ENCODE assay signal across 20 mouse cellular contexts in the genomic region with DNA sequence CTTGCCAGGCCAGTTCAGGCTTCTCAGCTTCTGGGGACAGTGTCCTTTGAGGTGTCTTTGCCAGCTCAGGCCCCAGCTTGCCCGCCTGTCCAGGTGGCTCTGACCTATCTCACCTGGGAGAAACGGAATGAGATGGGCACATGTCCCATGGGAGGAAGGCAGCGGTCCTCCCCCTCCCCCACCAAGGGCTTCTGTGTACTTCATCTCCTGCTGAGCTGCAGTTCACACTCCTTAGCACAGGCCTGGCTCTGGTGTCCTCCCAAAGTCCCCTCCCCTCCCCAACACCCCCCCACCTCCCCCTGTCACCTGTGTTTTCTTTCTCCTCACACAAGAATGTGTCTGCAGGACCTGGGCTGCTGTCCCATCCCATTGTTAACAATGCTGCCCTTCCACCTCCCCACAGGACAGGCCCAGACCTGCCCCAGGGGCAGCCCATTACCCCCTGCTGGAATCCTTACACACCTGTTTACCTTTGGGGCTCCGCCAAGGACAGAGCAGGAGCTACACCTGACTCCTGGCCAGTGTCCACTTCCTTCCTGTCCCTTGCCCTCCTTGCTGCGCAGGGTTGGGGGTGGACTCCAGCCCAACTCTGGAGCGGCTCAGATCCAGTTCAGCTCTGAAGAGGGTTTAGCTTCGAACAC. TPM values are rescaled to one million over a fixed set of nuclear protein-coding genes. Genes with fewer than 3 reads are reported as not detected.
A peak's percentile ranks its signal among the peaks of the same experiment; 100 is the strongest.
DNase-seq lines count a peak whose midpoint lies in the region; ATAC-seq and TF ChIP-seq lines count a peak whose summit lies in the region.
"Had no signal": no experiment of that assay in that cellular context is flagged by ENCODE, and none has a peak within 500 bp of the region (broad histone marks: within the 10 kb centered on the region; RNA-seq: fewer than 3 reads in every experiment).

No protein-coding gene starts in this region.

- H3K27me3 ChIP-seq in kidney, adult 2 months (replicated peaks; ENCODE audit: control insufficient read depth, insufficient read depth, low read length), result no peaks in the 10 kb centered on the region
- no peaks in the 10 kb centered on the region for H3K27me3 ChIP-seq in stomach, embryonic 14.5 days (ENCODE audit: control insufficient read depth, insufficient read depth, low read length)
- H3K27me3 ChIP-seq: kidney, embryonic 15.5 days had no signal

- DNase-seq in kidney, adult 2 months, result peak; percentile 19
- no peak for DNase-seq in kidney, adult 11 months
- peak; percentile 27 for DNase-seq in ovary, postnatal 36 days (ENCODE audit: low spot score)
- no peak for DNase-seq in ovary, postnatal 14 days (ENCODE audit: low spot score)
- DNase-seq in retina, postnatal 1 day, result no peak
- no peak for DNase-seq in layer of hippocampus, adult 2 months (ENCODE audit: low spot score in 2 of 2)
- DNase-seq: adrenal gland, postnatal 25 days; cerebellum, postnatal 10 days; gastrocnemius, postnatal 14 days had no signal

- H3K4me1 ChIP-seq in kidney, adult 2 months (ENCODE audit: control insufficient read depth, insufficient read depth, low read length), result peaks cover 3% of the 10 kb centered on the region; the same call in 1 of the 2 replicates
- H3K4me1 ChIP-seq in stomach, embryonic 14.5 days (ENCODE audit: control insufficient read depth, insufficient read depth, low read length), result peaks cover 9% of the 10 kb centered on the region

- H3K9me3 ChIP-seq in stomach, embryonic 14.5 days (ENCODE audit: control insufficient read depth, low read depth, low read length), result no peaks in the 10 kb centered on the region
- H3K9me3 ChIP-seq: kidney, embryonic 15.5 days had no signal

- no peak overlapping the region for H3K4me3 ChIP-seq in kidney, adult 2 months (ENCODE audit: insufficient read depth, low read depth, low read length)
- no peak overlapping the region for H3K4me3 ChIP-seq in stomach, embryonic 14.5 days (ENCODE audit: low read depth, low read length)
- no peak overlapping the region for H3K4me3 ChIP-seq in layer of hippocampus, adult 2 months
- H3K4me3 ChIP-seq: erythroblast, embryonic 14.5 days; kidney, embryonic 15.5 days; myocyte had no signal

- no peak overlapping the region for H3K4me2 ChIP-seq in stomach, embryonic 14.5 days (replicated peaks; ENCODE audit: low read depth, low read length)
- H3K4me2 ChIP-seq: kidney, embryonic 15.5 days; midbrain, embryonic 11.5 days had no signal

- 63% methylated on average over 7 of the region's 7 CpGs for WGBS in kidney, adult 2 months
- 62% methylated on average over 7 of the region's 7 CpGs for WGBS in stomach, embryonic 14.5 days

- no peak overlapping the region for H3K27ac ChIP-seq in kidney, adult 2 months (ENCODE audit: insufficient read depth, low read depth, low read length)
- H3K27ac ChIP-seq in stomach, embryonic 14.5 days (ENCODE audit: low read length), result peak overlapping the region; percentile 39; the same call in 1 of the 2 replicates
- H3K27ac ChIP-seq in layer of hippocampus, adult 2 months, result no peak overlapping the region
- H3K27ac ChIP-seq: kidney, embryonic 15.5 days had no signal

- no peaks in the 10 kb centered on the region for H3K36me3 ChIP-seq in kidney, adult 2 months (ENCODE audit: control insufficient read depth, insufficient read depth, low read length)
- no peaks in the 10 kb centered on the region for H3K36me3 ChIP-seq in stomach, embryonic 14.5 days (ENCODE audit: control insufficient read depth, insufficient read depth, low read length)
- H3K36me3 ChIP-seq: kidney, embryonic 15.5 days had no signal

- H3K9ac ChIP-seq in stomach, embryonic 14.5 days (replicated peaks; ENCODE audit: low read depth, low read length), result no peak overlapping the region
- H3K9ac ChIP-seq: kidney, embryonic 15.5 days had no signal

- no peak for ATAC-seq in stomach, embryonic 14.5 days (ENCODE audit: insufficient number of reproducible peaks, insufficient read depth, low FRiP score, low read depth)
- ATAC-seq: forebrain, embryonic 16.5 days; hindbrain, embryonic 16.5 days had no signal

- no peak for TF ChIP-seq POLR2A in kidney, adult 2 months (IDR thresholded peaks at IDR 0.05; ENCODE audit: low read depth, low read length)

- TF ChIP-seq CTCF in kidney, adult 2 months (conservative IDR thresholded peaks at IDR 0.05; ENCODE audit: insufficient read depth, insufficient read length, low read depth, low read length), result no peak
- no peak for TF ChIP-seq CTCF in layer of hippocampus, adult 2 months (conservative IDR thresholded peaks at IDR 0.05)

RNA-seq across cellular contexts. Expression of gene Foxj1, which starts 8.1 kb away (rescaled TPM):
- polyA plus RNA-seq in kidney, adult 2 months (2012; rRNA removed), result 0.80 and 1.0 TPM in 2 replicates
- 0.17 and 0.34 TPM in 2 replicates for polyA plus RNA-seq in stomach, embryonic 14.5 days (2014; fragmentation: Nextera tagmentation; extraction: Ambion mirVana)
- total RNA-seq in layer of hippocampus, adult 2 months (2021), result 1 to 10 TPM; 4.3 to 5.9 TPM
- total RNA-seq: neutrophil, adult 5-6 weeks had no signal

RNA-seq across cellular contexts. Expression of gene Exoc7, which starts 20.1 kb away (rescaled TPM):
- polyA plus RNA-seq in kidney, adult 2 months (2012; rRNA removed), result 33.2 and 33.5 TPM in 2 replicates
- 67.3 and 72.7 TPM in 2 replicates for polyA plus RNA-seq in stomach, embryonic 14.5 days (2014; fragmentation: Nextera tagmentation; extraction: Ambion mirVana)
- total RNA-seq in layer of hippocampus, adult 2 months (2021), result 10 to 100 TPM; 83.2 to 94.8 TPM

RNA-seq across cellular contexts. Expression of gene Galr2, which starts 46.3 kb away (rescaled TPM):
- polyA plus RNA-seq in kidney, adult 2 months (2012; rRNA removed), result 3.3 and 5.3 TPM in 2 replicates
- polyA plus RNA-seq in stomach, embryonic 14.5 days (2014; fragmentation: Nextera tagmentation; extraction: Ambion mirVana), result 0.13 and 0.15 TPM in 2 replicates
- total RNA-seq in layer of hippocampus, adult 2 months (2021), result not detected
- total RNA-seq: adrenal gland, postnatal 25 days; heart, adult 8-10 months; left cerebral cortex, postnatal 10 days; liver, adult 2 months; neutrophil, adult 5-6 weeks had no signal
- polyA plus RNA-seq: erythroblast, embryonic 14.5 days; liver, adult 2 months had no signal

RNA-seq across cellular contexts. Expression of gene Srp68, which starts 53.1 kb away (rescaled TPM):
- 53.7 and 53.8 TPM in 2 replicates for polyA plus RNA-seq in kidney, adult 2 months (2012; rRNA removed)
- 71.8 and 74.2 TPM in 2 replicates for polyA plus RNA-seq in stomach, embryonic 14.5 days (2014; fragmentation: Nextera tagmentation; extraction: Ambion mirVana)
- 10 to 100 TPM; 63.7 to 64.1 TPM for total RNA-seq in layer of hippocampus, adult 2 months (2021)

Comparison
In these comparisons a context has a peak if more than half of its experiments do, and no peak if none do; other contexts are left out.
1. DNase-seq: peak in kidney, adult 2 months (single experiment) and ovary, postnatal 36 days (single experiment); none in kidney, adult 11 months (single experiment), ovary, postnatal 14 days (single experiment), retina, postnatal 1 day (single experiment) and layer of hippocampus, adult 2 months (0 of 2).